Mouse (Mus musculus): ENCODE results near the gene Pnrc2.

Pnrc2 gene

DNA sequence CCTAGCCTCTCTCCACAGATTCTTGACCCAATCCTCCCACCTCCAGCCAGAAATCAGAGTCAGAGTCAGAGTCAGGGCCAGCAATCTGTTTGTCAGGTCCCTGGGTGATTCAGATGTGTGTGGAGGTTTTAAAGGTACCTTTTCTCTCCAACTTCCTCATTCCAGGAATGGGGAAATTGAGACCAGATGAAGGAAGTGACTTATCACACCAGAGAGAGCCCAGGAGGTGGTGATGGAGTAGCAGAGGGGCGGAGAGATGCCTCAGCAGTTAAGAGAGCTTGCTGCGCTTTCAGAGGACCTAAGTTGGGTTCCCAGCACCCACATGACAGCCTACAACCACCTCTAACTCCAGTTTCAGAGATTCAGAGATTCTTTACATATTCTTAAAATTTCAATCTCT, 17.9 kb upstream of the Pnrc2 start:
- DNase-seq: peak; percentile 24

DNA sequence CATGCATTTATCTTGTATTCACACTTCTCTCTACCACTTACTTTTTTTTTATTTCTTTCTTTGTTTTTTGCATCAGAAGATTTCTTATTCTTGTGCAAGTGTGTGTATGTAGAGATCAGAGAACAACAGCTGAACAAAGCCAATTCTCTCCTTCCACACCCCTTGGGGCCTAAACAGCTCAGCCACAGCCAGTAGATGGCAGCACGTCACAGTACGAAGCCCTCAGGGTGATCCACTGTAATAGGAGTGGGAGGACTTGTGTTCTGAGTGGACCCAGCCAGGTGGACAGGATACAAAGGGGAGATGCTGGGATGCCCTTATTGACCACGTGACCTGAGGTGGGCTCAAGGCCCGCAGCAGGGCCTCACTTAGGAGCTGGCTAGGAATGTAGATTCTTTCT, 16.2 kb upstream of the Pnrc2 start:
- peak; percentile 92 for DNase-seq

DNA sequence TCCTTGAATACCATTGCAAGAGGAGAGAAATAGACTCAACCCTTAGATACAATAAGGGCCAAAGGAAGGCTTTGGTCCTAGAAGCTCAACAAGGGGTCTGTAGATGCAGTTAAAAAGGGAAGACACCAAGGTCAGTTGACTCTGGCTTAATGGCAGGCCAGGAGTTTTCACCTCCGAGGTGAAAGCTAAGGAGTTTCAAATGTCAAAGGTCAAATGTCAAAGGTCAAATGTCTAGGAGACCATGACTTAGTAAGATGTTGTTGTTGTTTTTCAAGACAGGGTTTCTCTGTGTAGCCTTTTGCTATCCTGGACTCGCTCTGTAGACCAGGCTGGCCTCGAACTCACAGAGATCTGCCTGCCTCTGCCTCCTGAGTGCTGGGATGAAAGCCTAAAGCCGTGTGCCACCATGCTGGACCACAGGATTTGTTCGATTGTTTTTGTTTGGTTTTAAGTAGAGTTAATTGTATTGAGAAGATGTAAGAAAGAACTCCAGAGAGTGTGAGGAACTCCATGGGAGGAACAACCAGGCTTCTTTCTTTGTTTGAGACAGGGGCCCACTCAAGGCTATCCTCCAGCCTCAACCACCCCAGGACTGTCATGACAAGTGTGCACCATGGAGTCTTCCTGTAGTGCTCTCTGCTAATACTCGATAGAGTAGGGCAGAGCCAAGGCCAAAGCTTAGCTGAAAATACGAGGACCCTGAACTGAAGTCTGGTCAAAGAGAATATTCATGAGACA, 15.7 kb upstream of the Pnrc2 start:
- DNase-seq: no peak

DNA sequence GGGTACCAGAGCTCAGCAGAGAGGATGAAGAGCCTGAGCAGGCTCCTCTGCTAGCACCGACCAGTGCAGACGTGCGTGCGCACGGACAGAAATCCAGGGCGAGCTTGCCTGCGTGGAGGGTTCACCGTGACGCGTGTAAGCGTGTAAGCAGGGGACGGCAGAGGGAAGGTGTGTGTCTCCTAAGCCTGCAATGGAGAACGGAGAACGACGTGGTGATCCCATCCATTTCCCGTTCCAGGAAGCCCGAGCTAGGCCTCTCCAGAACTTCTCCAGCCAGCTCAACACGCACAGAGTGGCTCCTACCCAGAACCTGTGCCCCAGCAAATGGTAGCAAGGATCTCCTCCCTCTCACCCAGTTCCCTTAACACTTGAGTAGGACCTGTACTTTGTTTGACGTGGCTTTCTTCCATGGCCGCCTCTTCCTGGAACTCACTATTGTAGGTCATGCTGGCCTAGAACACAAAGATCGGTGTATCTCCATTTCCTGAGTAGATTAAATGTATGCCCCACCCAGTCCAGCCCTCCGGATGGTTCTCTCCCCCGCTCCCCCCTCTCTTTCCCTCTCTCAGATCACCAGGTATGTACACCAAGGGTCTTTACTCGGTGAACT, 14.9 kb upstream of the Pnrc2 start:
- DNase-seq: no peak

DNA sequence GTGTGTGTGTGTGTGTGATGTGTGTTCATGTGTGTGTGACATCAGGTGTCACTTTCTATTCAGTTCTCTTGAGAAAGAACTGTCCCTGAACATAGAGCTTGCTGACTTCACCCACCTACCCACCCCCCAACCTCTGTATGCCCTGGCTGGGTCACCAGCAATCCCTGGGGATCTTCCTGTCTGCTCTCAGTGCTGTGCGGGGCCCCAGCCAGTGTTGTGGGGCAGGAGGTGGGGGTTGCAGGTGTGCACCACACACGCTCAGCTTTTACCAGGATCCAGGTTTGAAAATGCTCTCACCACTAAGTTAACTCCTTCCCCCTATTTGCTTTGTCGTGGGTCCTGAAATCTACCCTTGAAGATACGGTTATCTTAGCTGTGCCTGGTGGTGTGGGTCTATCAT, 12.5 kb upstream of the Pnrc2 start:
- no peak for DNase-seq

DNA sequence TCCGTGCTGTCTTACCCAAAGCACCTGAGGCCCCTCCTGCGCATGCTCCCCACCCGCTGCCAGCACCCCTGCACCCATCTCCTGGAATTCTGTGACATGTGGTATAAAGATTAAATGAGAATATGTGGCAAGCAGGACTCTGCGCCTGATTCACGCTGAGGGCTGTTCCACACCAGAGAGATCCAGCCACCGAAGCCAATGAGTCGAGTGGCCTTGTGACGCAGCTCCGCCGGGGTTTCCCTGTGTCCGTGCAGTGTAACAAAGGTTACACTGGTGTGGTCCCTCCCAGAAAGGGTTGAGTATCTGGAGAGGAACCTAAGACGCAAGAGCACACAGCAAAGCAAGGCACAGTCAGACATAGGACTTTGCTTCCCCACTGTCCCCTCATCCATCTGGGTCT, 12.0 kb upstream of the Pnrc2 start:
- no peak for DNase-seq

DNA sequence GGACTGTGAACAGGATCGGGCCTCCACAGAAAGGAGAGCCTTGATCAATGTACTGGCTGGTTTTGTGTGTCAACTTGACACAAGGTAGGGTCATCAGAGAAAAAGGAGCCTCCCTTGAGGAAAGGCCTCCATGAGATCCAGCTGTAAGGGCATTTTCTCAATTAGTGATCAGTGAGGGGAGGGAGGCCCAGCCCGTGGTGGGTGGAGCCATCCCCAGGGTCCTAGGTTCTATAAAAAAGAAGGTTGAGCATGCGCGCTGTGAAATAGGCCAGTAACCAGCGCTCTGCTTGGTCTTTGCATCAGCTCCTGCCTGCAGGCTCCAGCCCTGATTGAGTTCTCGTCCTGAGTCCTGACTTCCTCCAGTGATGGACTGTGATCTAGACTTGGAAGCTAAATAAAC, 10.9 kb upstream of the Pnrc2 start:
- DNase-seq: no peak

DNA sequence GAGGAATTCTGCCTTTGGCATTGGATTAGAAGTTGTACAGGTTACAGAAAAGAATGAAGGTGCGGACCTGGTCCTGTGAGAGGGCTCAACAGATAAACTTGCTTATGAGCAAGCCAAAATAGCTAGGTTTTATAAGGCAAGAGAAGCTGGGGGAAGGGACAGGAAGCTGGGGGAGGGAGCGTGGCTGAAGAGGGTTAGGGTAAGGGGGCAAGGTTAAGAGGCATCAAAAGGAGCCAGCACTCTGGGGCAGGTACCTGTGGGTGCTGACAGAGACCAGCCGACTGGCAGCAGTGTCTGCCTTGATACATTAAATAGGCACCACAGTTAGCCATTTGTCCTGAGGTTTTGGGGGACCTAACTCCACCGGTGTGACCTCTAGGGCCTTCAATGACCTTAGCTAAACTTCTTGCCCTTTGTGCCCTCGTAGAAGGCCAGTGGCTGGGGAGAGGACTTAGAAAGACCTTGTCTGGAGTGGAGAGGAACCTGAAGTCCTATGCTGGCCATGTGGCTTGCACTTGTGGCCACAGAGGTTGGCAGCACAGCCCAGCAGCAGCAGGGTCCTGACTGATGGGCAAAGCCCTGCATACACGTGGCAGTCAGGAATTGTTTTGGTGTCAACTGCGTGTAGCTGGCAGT, 10.3 kb upstream of the Pnrc2 start:
- no peak for DNase-seq

DNA sequence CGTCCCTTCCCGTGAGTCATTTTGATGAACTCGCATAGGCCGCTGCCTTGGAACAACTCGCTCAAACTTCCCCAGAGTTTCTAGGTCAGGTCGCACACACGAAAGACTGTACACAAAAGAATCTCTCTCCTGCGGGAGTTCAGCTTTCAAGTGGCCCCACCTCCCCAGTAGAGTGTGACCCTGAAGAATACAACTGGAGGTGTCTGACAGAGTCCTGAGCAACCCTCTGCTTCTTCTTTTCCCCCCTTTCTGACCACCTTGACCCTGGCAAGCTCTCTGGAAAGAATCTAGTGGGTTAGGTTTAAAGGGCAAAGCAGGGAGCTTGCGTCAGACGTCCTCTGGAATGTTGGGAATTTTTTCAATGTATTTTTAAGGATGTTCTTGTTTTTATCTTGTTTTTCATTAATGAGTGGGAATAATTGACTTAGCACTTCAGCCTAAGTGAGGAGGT, 9.8 kb upstream of the Pnrc2 start:
- DNase-seq: no peak

DNA sequence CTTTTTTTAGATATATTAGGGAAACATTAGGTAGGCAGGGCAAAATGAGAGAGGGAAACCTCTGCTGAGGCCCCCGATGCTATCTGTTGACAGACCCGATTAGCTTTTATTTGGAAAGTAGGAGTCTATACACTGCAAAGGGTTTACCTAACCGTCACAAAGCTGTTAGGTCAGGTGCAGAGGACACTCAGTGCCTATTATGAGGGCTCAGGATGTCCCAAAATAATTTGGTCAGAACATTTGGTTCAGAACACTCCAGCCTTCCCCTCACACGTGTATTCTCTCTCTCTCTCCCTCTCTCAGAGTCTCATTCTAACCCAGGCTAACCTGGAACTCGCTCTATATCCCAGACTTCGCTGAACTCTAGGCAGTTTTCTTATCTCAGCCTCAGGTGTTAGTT, 8.4 kb upstream of the Pnrc2 start:
- no peak for DNase-seq

DNA sequence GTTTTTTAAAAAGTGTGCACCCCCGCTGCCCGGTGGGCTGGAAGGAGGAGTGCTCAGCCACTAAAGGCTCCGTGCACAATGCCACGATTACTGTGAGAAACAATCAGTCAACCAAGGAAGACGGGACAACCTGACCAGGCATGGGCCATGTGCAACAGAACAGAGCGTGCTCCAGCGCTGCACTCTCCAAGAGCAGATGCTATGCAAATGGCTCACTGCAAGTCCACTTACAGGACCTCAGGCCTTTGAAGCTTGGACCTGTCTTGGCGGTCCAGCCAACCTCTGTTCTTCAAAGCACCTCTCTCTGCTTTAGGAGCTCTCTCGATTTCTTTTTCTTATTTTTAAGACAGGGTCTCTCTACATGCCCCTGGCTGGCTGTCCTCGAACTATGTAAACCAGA, 6.9 kb upstream of the Pnrc2 start:
- DNase-seq: no peak

DNA sequence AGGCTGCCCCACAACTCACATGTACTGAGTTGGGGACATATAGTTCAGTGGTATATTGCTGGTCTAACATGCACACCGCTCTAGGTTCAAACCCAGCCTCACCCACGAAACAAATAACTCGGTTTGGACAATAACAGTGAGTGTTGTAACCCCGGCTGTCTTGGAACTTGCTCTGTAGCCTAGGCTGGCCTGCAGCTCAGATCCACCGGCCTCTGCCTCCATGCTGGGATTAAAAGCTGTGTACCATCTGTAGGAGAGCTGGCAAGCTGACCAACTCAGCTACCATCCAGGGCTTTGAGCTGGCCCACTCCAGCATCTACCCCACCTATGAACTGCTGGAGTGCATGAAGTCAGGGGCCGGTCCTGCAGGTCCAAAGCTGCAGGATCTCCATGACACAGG, 6.4 kb upstream of the Pnrc2 start:
- no peak for DNase-seq

DNA sequence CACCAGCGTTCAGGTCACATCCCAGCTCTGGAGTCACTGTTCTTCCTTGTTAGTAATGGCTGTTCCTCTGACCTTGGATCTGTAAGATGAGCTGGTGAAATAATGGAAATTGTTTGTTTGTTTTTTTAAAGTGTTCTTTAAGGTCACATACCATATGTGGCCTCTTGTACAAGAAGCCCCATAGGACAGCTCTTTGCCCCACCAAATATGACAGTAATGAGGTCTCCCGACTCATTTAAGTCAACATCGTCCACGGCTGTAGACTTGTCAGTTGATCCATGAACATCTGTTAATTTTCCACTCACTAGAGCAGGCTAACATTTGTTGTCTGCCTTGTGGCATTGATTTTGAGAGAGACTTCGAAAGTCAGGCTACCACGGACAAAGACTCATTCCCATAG, 5.4 kb upstream of the Pnrc2 start:
- no peak for DNase-seq

DNA sequence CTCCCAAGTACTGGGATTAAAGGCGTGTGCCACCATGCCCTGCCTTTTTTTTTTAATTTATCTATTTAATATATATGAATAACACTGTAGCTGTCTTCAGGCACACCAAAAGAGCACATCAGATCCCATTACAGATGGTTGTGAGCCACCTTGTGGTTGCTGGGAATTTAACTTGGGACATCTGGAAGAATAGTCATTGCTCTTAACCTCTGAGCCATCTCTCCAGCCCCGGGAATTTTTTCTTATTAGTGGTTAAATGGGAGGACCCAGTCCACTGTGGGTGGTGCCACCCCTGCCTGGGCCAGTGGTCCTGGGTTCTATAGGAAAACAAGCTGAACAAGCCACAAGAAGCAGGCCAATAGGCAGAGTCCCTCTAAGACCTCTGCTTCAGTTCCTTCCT, 4.1 kb upstream of the Pnrc2 start:
- peak; percentile 76 for DNase-seq

DNA sequence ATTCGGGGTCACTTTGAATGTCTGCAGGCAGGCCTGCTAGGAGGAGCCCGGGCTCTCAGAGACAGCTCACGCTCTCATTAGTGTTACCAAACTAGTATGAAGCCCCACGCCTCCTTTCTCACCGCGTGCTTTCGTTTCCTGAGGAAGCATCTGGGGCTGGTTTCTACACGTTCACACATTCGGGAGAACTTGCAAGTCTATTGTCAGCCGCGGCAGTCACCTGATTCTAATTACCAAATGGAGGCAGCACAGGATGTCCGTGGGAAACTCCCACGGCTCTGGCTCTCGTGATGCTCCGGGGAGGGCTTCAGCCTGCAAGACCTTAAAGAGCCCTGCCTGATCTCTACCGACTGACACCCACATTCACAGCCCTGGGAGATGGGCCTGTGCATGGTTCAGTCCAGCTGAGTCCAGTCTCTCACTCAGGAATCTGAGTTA, 3.0 kb upstream of the Pnrc2 start:
- DNase-seq: peak; percentile 92

DNA sequence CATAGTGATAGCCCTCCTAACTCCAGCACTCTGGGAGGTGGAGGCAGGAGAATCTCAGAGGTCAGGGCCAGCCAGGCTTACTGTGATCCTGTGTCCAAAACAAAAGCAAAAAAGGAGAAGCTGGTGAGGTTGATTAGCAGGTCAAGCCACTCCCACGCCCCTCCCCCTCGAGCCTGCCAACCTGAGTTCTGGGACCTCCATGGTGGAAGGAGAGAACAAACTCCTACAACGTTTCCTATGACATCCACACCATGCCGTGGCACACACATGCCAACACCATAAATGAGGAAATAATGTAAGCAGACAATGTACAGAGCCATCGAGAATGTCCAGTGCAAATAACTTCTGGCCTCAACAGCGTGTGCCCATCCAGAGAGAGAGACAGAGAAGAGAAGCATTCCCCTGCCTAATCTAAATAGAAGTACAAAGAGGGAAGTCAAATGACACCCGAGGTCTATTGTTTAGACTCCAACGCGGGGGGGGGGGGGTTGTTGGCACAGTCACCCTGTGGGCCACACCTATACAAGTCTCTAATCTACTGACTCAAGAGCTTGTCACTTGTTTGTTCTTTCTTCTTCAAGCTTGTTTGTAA, 2.4 kb upstream of the Pnrc2 start:
- peak; percentile 85 for DNase-seq

DNA sequence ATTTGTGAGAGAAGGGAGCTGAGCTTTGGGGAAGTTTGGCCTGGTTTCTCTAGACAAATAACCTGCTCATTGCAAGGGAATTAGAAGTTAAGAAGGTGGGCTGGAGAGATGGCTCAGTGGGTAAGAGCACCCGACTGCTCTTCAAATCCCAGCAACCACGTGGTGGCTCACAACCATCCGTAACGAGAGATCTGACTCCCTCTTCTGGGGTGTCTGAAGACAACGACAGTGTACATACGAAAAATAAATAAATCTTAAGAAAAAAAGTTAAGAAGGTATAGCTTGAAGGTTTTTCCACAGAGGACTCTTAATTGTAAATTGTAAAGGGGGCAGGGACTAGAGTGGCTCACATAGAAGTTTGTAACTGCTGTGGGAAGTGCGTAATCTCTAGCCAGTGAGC, 1.9 kb upstream of the Pnrc2 start:
- DNase-seq: peak; percentile 26

DNA sequence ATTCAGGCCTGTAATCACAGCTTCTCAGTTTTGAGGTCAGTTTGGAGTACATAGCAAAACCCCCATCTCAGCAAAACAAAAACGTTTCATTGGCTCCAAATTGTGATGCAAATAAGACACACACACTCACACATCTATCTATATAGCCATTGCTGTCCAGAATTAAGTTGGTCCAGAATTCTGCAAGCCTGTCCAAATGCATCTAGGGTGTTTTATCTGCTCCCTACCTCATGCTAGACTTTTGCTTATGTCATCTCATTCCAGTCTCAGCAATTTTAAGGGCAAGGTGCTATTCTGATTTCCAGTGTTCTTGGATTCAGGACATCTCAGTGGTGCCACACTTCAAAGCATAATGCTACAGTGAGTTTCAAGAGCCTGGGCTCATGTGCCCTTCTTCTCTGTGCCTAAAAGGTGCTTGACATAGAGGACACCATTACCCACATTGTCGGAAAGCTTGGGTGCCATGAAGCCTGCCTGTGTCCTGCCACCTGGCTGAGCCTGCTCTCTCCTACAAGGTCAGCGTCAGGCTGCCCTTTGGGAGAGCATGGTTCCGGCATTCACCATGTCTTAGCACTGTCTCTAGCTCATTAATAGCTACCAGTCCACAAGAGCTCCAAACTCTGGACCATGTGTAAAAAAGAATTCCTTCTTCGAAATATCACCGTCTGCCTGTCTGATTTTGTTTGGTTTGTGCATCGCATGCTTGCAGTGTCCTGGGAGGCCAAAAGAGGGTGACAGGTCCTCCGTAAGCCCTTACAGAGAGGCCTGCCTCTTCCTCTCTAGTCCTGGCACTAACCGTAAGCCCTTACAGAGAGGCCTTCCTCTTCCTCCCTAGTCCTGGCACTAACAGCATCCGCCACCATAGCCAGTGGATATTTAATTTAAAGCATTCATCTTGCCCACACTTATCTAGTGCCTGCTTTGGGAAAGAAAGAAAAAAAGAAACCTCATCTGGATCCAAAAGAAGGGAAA, 1.2 kb upstream of the Pnrc2 start:
- DNase-seq: no peak

DNA sequence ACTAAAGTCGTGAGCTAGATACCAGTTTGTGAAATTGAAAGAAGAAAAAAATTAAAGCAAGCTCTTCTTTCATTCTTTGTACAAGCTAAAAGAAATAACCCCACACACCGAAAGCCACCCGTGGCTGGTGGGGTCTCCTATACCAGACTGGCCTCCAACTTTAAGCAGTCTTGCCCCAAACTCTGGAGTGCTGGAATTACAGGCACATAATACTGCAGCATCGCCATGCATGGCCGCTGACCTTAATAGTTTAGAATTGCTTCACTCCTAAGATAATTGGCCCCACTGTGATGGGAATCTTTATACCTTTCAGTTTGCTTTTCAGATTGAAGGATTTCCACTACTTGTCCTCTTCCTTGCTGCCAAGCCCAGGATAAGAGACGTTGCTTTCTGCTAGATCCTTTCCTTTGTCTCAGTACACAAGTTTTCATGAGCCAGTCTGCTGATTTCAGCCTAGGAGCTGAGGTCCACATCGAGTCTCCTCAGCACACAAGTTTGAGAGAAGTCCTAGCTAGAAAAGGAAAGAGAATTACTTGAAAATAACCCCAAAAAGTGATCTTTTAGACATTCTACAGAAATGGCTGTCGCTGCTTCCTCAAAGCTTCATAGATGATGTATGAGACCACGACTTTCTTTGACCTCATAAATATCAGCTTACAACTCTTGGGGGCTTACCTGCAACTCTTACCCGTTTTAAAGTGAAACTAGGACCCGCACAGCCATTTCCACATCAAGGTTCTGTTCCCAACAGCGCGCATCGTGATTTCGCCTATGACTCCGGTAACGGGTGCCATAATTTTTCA, 860 bp downstream of the Pnrc2 start:
- DNase-seq: no peak

DNA sequence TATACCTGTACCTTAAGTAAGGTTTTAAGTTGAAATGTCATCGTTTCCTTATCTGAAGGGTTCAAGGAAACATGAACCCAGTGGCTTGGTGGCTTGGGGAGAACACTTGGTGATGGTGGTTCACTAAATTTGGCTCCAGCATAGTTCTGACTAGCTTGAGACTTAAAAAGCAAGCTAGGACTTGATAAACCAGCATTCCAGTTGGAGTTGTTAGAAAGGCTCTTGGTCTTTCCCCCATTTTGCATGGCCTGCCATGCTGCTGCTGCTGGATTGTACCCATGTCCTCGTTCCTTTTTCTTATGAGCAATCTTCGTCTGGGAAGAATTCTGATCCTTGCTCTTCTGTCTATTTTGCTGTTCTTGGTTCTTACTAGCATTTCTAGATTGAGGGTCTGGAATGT, 1.6 kb downstream of the Pnrc2 start:
- no peak for DNase-seq

DNA sequence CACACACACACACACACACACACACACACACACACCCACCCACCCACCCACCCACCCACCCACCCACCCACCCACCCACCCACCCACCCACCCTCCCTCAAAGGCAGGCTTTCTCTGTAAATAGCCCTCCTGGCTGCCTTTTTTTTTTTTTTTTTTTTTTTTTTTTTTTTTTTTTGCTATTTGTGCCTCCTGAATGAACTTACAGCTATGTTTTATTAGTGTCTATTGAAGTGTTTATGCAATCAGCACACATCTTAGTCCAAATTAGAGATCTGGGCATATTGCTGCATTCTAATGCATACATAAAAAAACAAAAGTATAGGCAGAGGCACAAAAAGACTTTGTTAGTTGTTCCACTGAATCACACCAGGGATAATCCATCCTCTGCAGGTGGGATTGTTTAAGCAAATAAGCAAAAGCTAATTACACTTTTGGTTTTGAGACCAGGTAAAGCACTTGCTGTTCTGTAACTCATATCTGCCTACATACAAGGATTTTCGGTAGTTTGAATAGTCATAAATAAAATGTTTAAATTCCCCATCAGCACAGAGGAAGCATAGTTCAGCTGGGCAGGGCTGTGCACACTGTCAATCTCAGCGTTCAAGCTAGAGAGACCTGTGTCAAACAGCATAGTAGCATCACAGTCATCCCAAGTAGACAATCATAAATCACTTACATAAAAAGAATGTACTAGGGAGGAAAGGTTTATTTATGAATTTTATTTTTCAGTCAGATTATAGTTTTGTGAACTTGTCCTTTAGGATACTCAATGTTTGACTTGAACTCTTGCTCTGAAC, 3.2 kb downstream of the Pnrc2 start:
- DNase-seq: no peak
